Mouse (Mus musculus) ES-E14 (cell line): ENCODE results near the gene Aldh16a1. TPM values are rescaled to one million over a fixed set of nuclear protein-coding genes. Genes with fewer than 3 reads are reported as not detected.

Source experiments
- DNase-seq: peaks from one replicate; pipeline ENCODE4 v3.0.0-alpha.2; 2013; ENCODE audit warnings: low read depth, low spot score
- H3K27ac ChIP-seq: 2 replicates; pipeline ENCODE4 v1.5.1; 2012; ENCODE audit warnings: low read depth, mild to moderate bottlenecking, low read length, moderate library complexity, mixed read lengths; ENCODE audit not compliant: poor library complexity, insufficient read depth, severe bottlenecking
- H3K36me3 ChIP-seq: 2 replicates; pipeline ENCODE4 v1.6.1; 2012; ENCODE audit warnings: mild to moderate bottlenecking, low read length, moderate library complexity, mixed read lengths; ENCODE audit not compliant: control insufficient read depth, poor library complexity, insufficient read depth, severe bottlenecking
- H3K4me1 ChIP-seq, 2 experiments: fragments of 150-350 bp in 1 of 2; sonication (generic) in 1 of 2; 2 replicates each; pipeline ENCODE4 v1.6.1; 2012; ENCODE audit warnings: low read length in 2 of 2, mild to moderate bottlenecking in 1 of 2, mixed read lengths in 1 of 2; ENCODE audit not compliant: control insufficient read depth in 2 of 2, insufficient read depth in 2 of 2, poor library complexity in 1 of 2
- H3K4me3 ChIP-seq, 2 experiments: fragments of 150-350 bp in 1 of 2; sonication (generic) in 1 of 2; 2 replicates each; pipeline ENCODE4 v1.5.1; 2012; ENCODE audit warnings: low read length in 2 of 2, low read depth in 1 of 2, mild to moderate bottlenecking in 1 of 2, mixed read lengths in 1 of 2; ENCODE audit not compliant: insufficient read depth in 1 of 2, poor library complexity in 1 of 2, severe bottlenecking in 1 of 2
- H3K9ac ChIP-seq: 2 replicates; pipeline ENCODE4 v1.6.1; 2012; ENCODE audit warnings: low read depth, mild to moderate bottlenecking, low read length, mixed read lengths; ENCODE audit not compliant: poor library complexity, insufficient read depth, severe bottlenecking
- H3K9me3 ChIP-seq: fragments of 150-350 bp; sonication (generic); 2 replicates; pipeline ENCODE4 v1.6.1; 2012; ENCODE audit warnings: low read depth, mild to moderate bottlenecking, low read length; ENCODE audit not compliant: control insufficient read depth, insufficient read depth
- CHD2 ChIP-seq: IDR thresholded peaks from 2 replicates; pipeline ENCODE4 v1.6.1; 2014; ENCODE audit warnings: mild to moderate bottlenecking, low read depth, low read length, inconsistent platforms
- HCFC1 ChIP-seq: IDR thresholded peaks from 2 replicates; pipeline ENCODE4 v1.6.1; 2012; ENCODE audit warnings: low read length, inconsistent platforms, borderline replicate concordance; ENCODE audit not compliant: insufficient read depth
- MAFK ChIP-seq: IDR thresholded peaks from 2 replicates; pipeline ENCODE4 v1.6.1; 2014; ENCODE audit warnings: mild to moderate bottlenecking, low read depth, low read length, inconsistent platforms; ENCODE audit not compliant: insufficient read depth
- ZC3H11A ChIP-seq: IDR thresholded peaks from 2 replicates; pipeline ENCODE4 v1.6.1; 2012; ENCODE audit warnings: low read depth, mild to moderate bottlenecking, inconsistent platforms, low read length, borderline replicate concordance
- ZNF384 ChIP-seq: IDR thresholded peaks from 2 replicates; pipeline ENCODE4 v1.6.1; 2012; ENCODE audit warnings: low read depth, low read length, inconsistent platforms
- in situ Hi-C, 2 experiments: fragments of 600-800 bp; cut with MboI; formaldehyde crosslinking; loops; one replicate each; pipeline ENCODE4 v1.15.1; 2025; ENCODE audit warnings: low sequenced_read_pairs in 2 of 2, inconsistent platforms in 1 of 2; ENCODE audit not compliant: unreplicated experiment in 2 of 2
- total RNA-seq: library from RNA; depleted of rRNA; stranded (reverse); fragments of 300-350 nt; gene quantifications from 2 replicates; pipeline ENCODE4 v1.2.3, GENCODE M21; 2012

Gene Aldh16a1
- total RNA-seq, 1 experiment: 108 TPM

GRCm38 (mm10) chr7:45106441-45106840 lies 47.9 kb downstream of the Aldh16a1 start:
- H3K27ac ChIP-seq: peak overlapping the region; percentile 18; the same call in 1 of the 2 replicates
- H3K9ac ChIP-seq: no peak overlapping the region
- TF ChIP-seq ZNF384 (no peak), HCFC1 (no peak), ZC3H11A (no peak), CHD2 (no peak), MAFK (no peak)
- DNase-seq: no peak
- H3K36me3 ChIP-seq: no peaks in the 10 kb centered on the region
- peak overlapping the region; percentile 4 to 12; a peak in 1 of 4 replicates for H3K4me3 ChIP-seq
- in situ Hi-C loops: no loop called here
- H3K9me3 ChIP-seq: no peaks in the 10 kb centered on the region
- H3K4me1 ChIP-seq: peaks cover 4 to 23% of the 10 kb centered on the region in 2 experiments; a peak in 3 of 4 replicates

DNA sequence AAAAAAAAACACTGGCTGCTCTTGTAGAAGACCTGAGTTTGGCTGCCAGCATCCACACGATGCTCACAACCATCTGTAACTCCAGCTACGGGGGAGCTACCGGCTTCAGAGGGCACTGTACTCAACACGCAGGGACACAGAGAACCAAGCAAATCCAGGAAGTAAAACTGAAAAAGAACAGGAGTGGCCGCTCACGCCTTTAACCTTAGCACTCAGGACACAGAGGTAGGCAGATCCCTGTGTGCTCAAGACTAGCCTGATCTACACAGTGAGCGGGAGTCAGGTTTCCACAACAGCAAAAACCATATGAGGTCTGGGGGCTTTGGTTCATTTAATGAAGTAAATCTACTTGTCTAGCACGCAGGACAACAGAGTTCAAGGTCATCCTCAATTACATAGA lies 48.9 kb downstream of the Aldh16a1 start:
- Histone ChIP-seq H3K36me3 (no peaks in the 10 kb centered on the region), H3K4me3 (no peak overlapping the region), H3K9ac (peak overlapping the region; percentile 16; the same call in 1 of the 2 replicates), H3K4me1 (peaks cover 3 to 18% of the 10 kb centered on the region in 2 experiments; a peak in 2 of 4 replicates), H3K9me3 (no peaks in the 10 kb centered on the region), H3K27ac (no peak overlapping the region)
- DNase-seq: no peak
- TF ChIP-seq HCFC1: no peak
- no peak for TF ChIP-seq ZNF384
- no peak for TF ChIP-seq MAFK
- no peak for TF ChIP-seq ZC3H11A
- TF ChIP-seq CHD2: no peak
- in situ Hi-C loops: no loop called here

DNA sequence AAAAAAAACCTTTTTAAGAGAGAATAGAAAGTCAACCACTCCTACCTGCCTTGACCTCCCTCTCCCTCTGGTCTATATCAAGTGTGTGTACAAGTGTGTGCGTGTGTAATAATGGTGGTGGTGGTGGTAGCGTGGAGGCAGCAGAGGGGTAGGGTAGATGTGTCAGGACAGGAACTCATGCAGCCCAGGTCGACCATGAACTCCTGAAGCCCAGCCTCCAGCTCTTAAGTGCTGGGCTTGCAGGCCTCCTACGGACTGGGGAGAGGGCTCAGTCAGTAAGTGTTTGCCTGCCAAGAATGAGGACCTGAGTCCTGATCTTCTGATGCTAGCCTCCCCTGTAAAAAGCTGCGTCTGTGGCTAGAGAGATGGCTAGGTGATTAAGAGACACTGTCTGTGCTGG lies 49.4 kb downstream of the Aldh16a1 start:
- in situ Hi-C loops: no loop called here
- H3K4me3 ChIP-seq: no peak overlapping the region
- H3K27ac ChIP-seq: no peak overlapping the region

DNA sequence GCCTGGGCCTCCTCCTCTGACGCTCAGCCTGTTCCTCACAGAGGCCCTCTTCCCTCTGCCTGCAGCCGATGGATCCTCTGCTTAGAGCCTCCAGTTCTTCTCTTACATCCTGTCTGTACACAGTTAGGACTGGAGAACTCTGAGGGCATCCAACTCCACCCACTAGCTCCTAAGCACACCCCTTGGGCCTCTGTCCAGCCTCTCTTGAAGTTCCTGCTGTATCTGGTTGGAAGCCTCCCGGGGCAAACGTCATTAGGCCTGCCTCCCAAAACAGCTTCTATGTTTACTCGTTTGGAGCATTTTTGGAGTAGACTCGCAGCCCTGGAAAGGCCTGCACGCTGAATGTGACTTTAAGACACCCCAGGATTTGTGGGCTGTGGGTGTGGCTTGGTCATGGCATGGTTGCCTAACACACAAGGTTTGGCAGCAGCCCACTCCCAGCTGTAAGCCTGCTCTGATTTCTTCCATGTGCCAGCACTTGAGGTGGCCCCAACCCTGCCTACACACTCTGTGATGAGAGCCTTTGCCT lies 50.7 kb downstream of the Aldh16a1 start, which contains the start of gene Fcgrt:
Fcgrt (minus strand) TSS at position 200 of the 529 bp plus-strand sequence.
- H3K9ac ChIP-seq: no peak within 1 kb of the TSS
- no peaks in the 10 kb centered on the region for H3K9me3 ChIP-seq
- in situ Hi-C loops: no loop called here
- no peak within 1 kb of the TSS for H3K27ac ChIP-seq
- H3K4me3 ChIP-seq: no peak within 1 kb of the TSS
- no peaks in the 10 kb centered on the region for H3K36me3 ChIP-seq
- no peak for DNase-seq
- H3K4me1 ChIP-seq: peaks cover 3 to 16% of the 10 kb centered on the region in 2 experiments; a peak in 2 of 4 replicates
- TF ChIP-seq HCFC1 (no peak), ZC3H11A (no peak), MAFK (no peak), CHD2 (no peak), ZNF384 (no peak)

More for the DNA sequence above, 49.4 kb downstream of the Aldh16a1 start:
- H3K9ac ChIP-seq: no peak overlapping the region
- H3K9me3 ChIP-seq: no peaks in the 10 kb centered on the region
- H3K36me3 ChIP-seq: no peaks in the 10 kb centered on the region
- no peak for DNase-seq
- TF ChIP-seq MAFK (no peak), CHD2 (no peak), HCFC1 (no peak), ZC3H11A (no peak), ZNF384 (no peak)
- peaks cover 3 to 16% of the 10 kb centered on the region in 2 experiments; a peak in 2 of 4 replicates for H3K4me1 ChIP-seq
